Mouse (Mus musculus) lung, postnatal 0 days (tissue): Measurements from ENCODE around the gene AI182371. TPM values are rescaled to one million over a fixed set of nuclear protein-coding genes. Genes with fewer than 3 reads are reported as not detected.

Experiments used
- ATAC-seq: fragments of 200-750 bp; cut with Nextera tagmentation; 2 replicates; pipeline ENCODE4 v1.8.0; 2017; ENCODE audit warnings: moderate library complexity
- DNase-seq: peaks from one replicate; pipeline ENCODE4 v3.0.0-alpha.2; 2016; ENCODE audit warnings: low spot score
- H3K27ac ChIP-seq: fragments of 300-500 bp; sonication (generic); 2 replicates; pipeline ENCODE4 v1.5.1; 2014; ENCODE audit warnings: antibody characterized with exemption, mild to moderate bottlenecking, low read length, mixed read lengths
- H3K27me3 ChIP-seq: fragments of 300-500 bp; sonication (generic); replicated peaks from 2 replicates; pipeline ENCODE4 v1.6.1; 2014; ENCODE audit warnings: low read length, mixed read lengths; ENCODE audit not compliant: insufficient read depth
- H3K36me3 ChIP-seq: fragments of 300-500 bp; sonication (generic); 2 replicates; pipeline ENCODE4 v1.6.1; 2014; ENCODE audit warnings: low read length, mixed read lengths; ENCODE audit not compliant: insufficient read depth
- H3K4me1 ChIP-seq: fragments of 300-500 bp; sonication (generic); 2 replicates; pipeline ENCODE4 v1.6.1; 2014; ENCODE audit warnings: antibody characterized with exemption, low read depth, low read length, mixed read lengths; ENCODE audit not compliant: insufficient read depth
- H3K4me2 ChIP-seq: fragments of 300-500 bp; sonication (generic); replicated peaks from 2 replicates; pipeline ENCODE4 v1.6.1; 2014; ENCODE audit warnings: low read depth, mild to moderate bottlenecking, low read length, moderate library complexity, mixed read lengths
- H3K4me3 ChIP-seq: fragments of 300-500 bp; sonication (generic); 2 replicates; pipeline ENCODE4 v1.5.1; 2014; ENCODE audit warnings: low read depth, low read length
- H3K9ac ChIP-seq: fragments of 300-500 bp; sonication (generic); replicated peaks from 2 replicates; pipeline ENCODE4 v1.6.1; 2014; ENCODE audit warnings: low read depth, mild to moderate bottlenecking
- H3K9me3 ChIP-seq: fragments of 300-500 bp; sonication (generic); 2 replicates; pipeline ENCODE4 v1.6.1; 2016; ENCODE audit warnings: low read length, mixed read lengths
- CTCF ChIP-seq: IDR thresholded peaks from 2 replicates; pipeline ENCODE4 v1.5.1; 2016; ENCODE audit warnings: antibody characterized with exemption, mild to moderate bottlenecking
- EP300 ChIP-seq: IDR thresholded peaks from 2 replicates; pipeline ENCODE4 v1.6.1; 2016; ENCODE audit warnings: antibody characterized with exemption, mild to moderate bottlenecking, control low read depth
- WGBS: fragments of 180-500 bp; shearing (Covaris S2); extraction: QIAGEN DNeasy Blood & Tissue Kit; methylation state at CpG from one replicate; pipeline ENCODE4 v1.1.7; 2014; 5-methylcytosine and 5-hydroxymethylcytosine counted together
- polyA plus RNA-seq: library from polyadenylated mRNA; unstranded; fragments of >200 nt; fragmentation: Nextera tagmentation; extraction: Ambion mirVana; gene quantifications from 2 replicates; pipeline ENCODE4 v1.2.1, GENCODE M21; 2015

The AI182371 gene
- polyA plus RNA-seq, 1 experiment from 2014 or later, result 3.0 TPM

DNA sequence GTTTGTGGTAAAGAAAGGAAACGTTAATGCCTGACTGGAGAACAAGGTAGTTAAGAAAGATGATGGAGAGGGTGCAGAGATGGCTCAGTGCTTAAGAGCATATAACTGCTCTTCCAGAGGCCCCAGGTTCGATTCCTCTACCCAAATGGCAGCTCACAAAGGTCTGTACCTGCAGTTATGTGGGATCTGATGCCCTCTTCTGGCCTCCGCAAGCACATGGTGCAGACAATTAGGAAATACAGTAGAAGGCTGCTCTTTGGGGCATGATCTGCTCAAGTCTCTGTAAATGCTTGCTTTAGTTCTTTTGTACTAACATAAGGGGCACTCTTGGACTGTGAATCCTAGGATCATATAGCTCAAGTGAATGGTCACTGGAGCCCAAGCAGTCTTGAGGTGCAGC, 7.4 kb upstream of the AI182371 start:
- WGBS, result 16% methylated on average over 3 of the region's 3 CpGs
- H3K4me3 ChIP-seq, result peak overlapping the region; percentile 79
- H3K36me3 ChIP-seq, result no peaks in the 10 kb centered on the region
- 0 out of 2 replicates have a peak overlapping the region, but pooled peaks have one; percentile 86 for H3K9ac ChIP-seq
- no peaks in the 10 kb centered on the region for H3K4me1 ChIP-seq
- ATAC-seq, result peak; percentile 54
- DNase-seq, result peak; percentile 78
- no peak for TF ChIP-seq EP300
- TF ChIP-seq CTCF, result peak; percentile 70
- H3K27ac ChIP-seq, result peak overlapping the region; percentile 97
- H3K9me3 ChIP-seq, result no peaks in the 10 kb centered on the region
- peak overlapping the region; percentile 69 for H3K4me2 ChIP-seq
- H3K27me3 ChIP-seq, result no peaks in the 10 kb centered on the region

DNA sequence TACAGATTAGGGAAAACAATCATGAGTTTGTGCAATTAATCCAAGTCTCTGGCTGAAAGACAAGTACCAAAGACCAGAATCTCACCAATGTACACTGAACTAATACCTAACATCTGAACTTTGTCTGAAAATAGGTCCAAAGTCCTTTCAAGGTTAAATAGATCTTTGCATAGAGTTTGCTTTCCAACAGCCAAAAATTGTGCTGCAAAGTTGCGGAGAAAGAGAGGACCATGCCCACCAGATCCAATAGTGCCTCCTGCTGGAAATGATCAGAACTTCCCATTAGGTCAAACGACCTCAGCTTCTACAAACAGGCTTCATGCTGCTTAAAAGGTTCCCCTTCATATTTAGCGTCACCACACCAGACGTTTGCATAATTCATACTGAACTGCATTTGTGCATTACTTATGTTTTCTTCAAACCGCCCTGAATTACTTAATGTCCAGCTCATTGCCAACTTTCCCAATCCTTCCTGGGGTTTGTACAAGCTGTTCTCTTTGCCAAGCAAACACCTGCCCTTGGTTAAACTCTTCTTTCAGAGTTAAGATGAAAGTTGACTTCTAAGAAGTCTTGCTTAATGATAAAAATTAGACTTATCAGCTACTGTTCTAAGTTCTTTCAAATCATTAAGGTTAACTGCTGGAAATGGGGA, 6.8 kb upstream of the AI182371 start:
- Histone ChIP-seq H3K27me3 (no peaks in the 10 kb centered on the region), H3K9ac (no peak overlapping the region), H3K4me2 (no peak overlapping the region), H3K4me1 (no peaks in the 10 kb centered on the region), H3K27ac (no peak overlapping the region), H3K36me3 (no peaks in the 10 kb centered on the region), H3K9me3 (no peaks in the 10 kb centered on the region), H3K4me3 (no peak overlapping the region)
- DNase-seq, result peak; percentile 91
- WGBS, result 40% methylated on average over 5 of the region's 5 CpGs
- ATAC-seq, result peak; percentile 41
- TF ChIP-seq CTCF (peak; percentile 83), EP300 (peak; percentile 92)

GRCm38 (mm10) chr2:35104843-35105242, 3.5 kb upstream of the AI182371 start:
- 43% methylated on average over 3 of the region's 3 CpGs for WGBS

GRCm38 (mm10) chr2:35103558-35103957, 2.2 kb upstream of the AI182371 start:
- Histone ChIP-seq H3K27me3 (no peaks in the 10 kb centered on the region), H3K27ac (no peak overlapping the region), H3K9ac (no peak overlapping the region), H3K36me3 (no peaks in the 10 kb centered on the region), H3K9me3 (no peaks in the 10 kb centered on the region), H3K4me1 (no peaks in the 10 kb centered on the region), H3K4me3 (no peak overlapping the region), H3K4me2 (no peak overlapping the region)
- WGBS, result 35% methylated on average over 5 of the region's 5 CpGs
- TF ChIP-seq EP300 (no peak), CTCF (no peak)
- no peak for DNase-seq
- no peak for ATAC-seq

More at GRCm38 (mm10) chr2:35104843-35105242, 3.5 kb upstream of the AI182371 start:
- DNase-seq (no peak), ATAC-seq (no peak)
- H3K9me3 ChIP-seq, result no peaks in the 10 kb centered on the region
- H3K36me3 ChIP-seq, result no peaks in the 10 kb centered on the region
- H3K27ac ChIP-seq, result no peak overlapping the region
- no peak overlapping the region for H3K9ac ChIP-seq
- no peaks in the 10 kb centered on the region for H3K4me1 ChIP-seq
- TF ChIP-seq CTCF (no peak), EP300 (no peak)
- H3K27me3 ChIP-seq, result no peaks in the 10 kb centered on the region
- no peak overlapping the region for H3K4me3 ChIP-seq
- no peak overlapping the region for H3K4me2 ChIP-seq

DNA sequence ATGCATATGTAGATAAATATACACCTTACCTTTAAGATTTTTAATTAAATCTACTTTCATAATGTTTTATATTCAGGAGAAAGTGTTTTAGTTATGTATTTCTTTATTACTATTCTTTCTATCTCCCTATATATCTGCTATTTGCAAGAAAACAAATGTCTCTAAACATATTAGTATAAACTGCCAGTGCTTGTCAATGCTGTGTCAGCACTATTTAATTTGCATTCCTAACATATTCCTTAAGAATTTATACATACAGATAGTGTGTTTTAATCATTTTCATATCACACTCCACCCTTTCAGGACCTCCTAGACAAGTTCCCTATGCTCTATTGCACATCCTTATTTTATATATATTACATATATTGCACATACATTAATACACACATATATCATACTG, 1.4 kb upstream of the AI182371 start:
- Histone ChIP-seq H3K4me2 (no peak overlapping the region), H3K4me3 (no peak overlapping the region), H3K4me1 (no peaks in the 10 kb centered on the region), H3K27ac (no peak overlapping the region), H3K36me3 (no peaks in the 10 kb centered on the region), H3K9ac (no peak overlapping the region), H3K27me3 (no peaks in the 10 kb centered on the region), H3K9me3 (no peaks in the 10 kb centered on the region)
- TF ChIP-seq EP300, result no peak
- TF ChIP-seq CTCF, result no peak
- ATAC-seq (no peak), DNase-seq (no peak)

- WGBS, result 69% methylated on average over 6 of the region's 6 CpGs
- TF ChIP-seq EP300 (no peak), CTCF (no peak)
- H3K27ac ChIP-seq, result no peak overlapping the region
- no peaks in the 10 kb centered on the region for H3K4me1 ChIP-seq
- no peak overlapping the region for H3K9ac ChIP-seq
- no peaks in the 10 kb centered on the region for H3K9me3 ChIP-seq
- no peaks in the 10 kb centered on the region for H3K36me3 ChIP-seq
- no peak for DNase-seq
- H3K27me3 ChIP-seq, result no peaks in the 10 kb centered on the region
- H3K4me2 ChIP-seq, result no peak overlapping the region
- no peak for ATAC-seq
- H3K4me3 ChIP-seq, result no peak overlapping the region
Observed at GRCm38 (mm10) chr2:35100529-35100928, 814 bp downstream of the AI182371 start.
